Mouse (Mus musculus): ENCODE data around the gene Ppp4r2.

DNA sequence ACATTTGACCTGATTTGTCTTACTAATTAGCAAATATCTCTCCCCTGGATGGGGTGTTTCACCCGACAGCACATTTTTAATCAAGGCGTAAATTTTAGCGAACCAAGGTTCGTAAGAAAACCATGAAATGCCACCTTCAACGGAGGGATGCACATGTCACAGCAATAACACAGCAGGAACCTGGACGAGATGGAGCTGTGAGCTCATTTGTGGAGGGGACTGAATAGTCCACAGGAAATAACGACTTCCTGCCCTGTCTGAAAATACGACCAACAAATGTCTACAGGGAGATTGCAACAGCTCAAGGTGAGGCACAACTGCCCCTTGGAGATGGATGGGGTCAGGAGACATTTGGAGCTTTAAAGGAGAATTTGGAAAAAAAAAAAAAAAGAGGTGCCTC is 61.8 kb downstream of the Ppp4r2 start:
- TF ChIP-seq CTCF (IDR thresholded peaks at IDR 0.05; ENCODE audit: borderline replicate concordance, insufficient read depth, low read depth, low read length) = no peak
- TF ChIP-seq POLR2A (IDR thresholded peaks at IDR 0.05; ENCODE audit: borderline replicate concordance, insufficient read depth, low read length) = no peak

Measured in cerebellum, adult 2 months (tissue).